Mouse (Mus musculus) erythroblast, adult 5-6 weeks (primary cell): ENCODE measurements around the gene Zcwpw1. TPM values are rescaled to one million over a fixed set of nuclear protein-coding genes. Genes with fewer than 3 reads are reported as not detected.

ENCODE experiments used
- ATAC-seq: replicated peaks from 2 replicates; pipeline ENCODE4 v1.8.0; 2016; ENCODE audit warnings: moderate number of reproducible peaks, mild to moderate bottlenecking, moderate TSS enrichment, inconsistent platforms; ENCODE audit not compliant: poor library complexity, low FRiP score, severe bottlenecking
- total RNA-seq, 2 experiments: library from RNA; stranded (forward) in 1 of 2; stranded (reverse) in 1 of 2; fragments of 150-400 nt in 1 of 2; fragments of 200-764, 138-1000 nt in 1 of 2; gene quantifications; 2 replicates each; pipeline versions ENCODE4 v1.2.3 to v1.2.4; 2015 to 2017; ENCODE audit warnings: low replicate concordance in 2 of 2

Zcwpw1 gene
- total RNA-seq, 2 experiments from 2014 or later, result 1.7 to 5.5 TPM

DNA sequence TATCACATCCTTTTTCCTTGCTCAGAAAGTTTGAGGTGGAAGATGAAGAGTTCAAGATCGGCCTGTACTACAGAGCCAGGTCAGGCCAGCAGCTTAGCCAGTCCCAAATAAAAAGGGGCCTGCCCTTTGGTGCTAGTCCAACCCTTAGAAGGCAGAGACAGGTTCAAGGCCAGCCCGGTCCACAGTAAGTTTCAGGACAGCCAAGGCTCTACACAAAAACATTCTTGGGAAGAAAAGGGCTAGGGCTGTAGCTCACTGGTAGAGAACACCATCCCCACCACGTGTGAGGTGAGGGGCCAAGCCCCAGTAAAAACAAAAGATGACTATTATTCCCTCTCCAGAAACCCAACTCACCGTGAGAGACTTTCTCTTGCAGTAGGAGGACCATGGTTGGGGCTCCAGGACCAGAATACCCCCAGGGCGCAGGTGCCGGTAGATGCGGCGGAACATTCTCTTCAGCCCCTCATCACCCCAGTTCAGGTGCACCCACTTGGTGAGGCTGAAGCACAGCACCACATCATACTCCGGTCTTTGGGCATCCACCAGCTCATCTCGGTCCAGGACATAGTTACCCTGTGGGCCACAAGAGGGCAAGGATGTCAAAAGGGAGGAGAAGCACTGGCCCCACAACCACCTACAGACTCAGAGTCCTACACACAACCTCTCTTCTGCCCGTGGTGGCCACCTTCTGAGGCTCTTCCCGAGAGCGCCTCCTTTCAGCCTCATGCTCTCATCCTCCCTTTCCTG, 4.6 kb upstream of the Zcwpw1 start:
- ATAC-seq, result no peak

GRCm38 (mm10) chr5:137783901-137784540, 3.6 kb upstream of the Zcwpw1 start:
- ATAC-seq, result no peak

DNA sequence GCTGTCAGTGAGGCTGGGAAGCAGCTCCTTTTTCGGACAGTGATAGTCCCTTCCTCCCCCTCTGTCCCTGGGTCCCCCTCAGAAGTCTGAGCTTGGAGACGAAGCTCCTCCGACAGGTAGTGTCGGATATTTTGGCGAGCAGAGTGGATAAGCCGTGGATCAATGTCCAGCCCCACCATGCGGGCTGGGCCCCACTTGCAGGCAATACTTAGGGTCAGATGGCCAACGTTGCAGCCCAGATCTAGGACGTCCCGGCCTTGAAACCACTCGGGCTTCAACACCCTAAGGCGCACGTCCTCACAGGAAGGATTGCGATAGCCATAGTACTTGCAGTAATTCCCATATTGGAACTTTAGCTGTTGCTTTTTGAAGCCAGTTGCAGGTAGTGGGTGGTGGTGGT, 3.1 kb upstream of the Zcwpw1 start:
- no peak for ATAC-seq

GRCm38 (mm10) chr5:137785164-137786031, 2.2 kb upstream of the Zcwpw1 start:
- ATAC-seq, result peak; percentile 19

GRCm38 (mm10) chr5:137786109-137786942, 1.3 kb upstream of the Zcwpw1 start:
- peak; percentile 77 for ATAC-seq

- ATAC-seq, result no peak
Observed at GRCm38 (mm10) chr5:137788171-137788570, 573 bp downstream of the Zcwpw1 start.

DNA sequence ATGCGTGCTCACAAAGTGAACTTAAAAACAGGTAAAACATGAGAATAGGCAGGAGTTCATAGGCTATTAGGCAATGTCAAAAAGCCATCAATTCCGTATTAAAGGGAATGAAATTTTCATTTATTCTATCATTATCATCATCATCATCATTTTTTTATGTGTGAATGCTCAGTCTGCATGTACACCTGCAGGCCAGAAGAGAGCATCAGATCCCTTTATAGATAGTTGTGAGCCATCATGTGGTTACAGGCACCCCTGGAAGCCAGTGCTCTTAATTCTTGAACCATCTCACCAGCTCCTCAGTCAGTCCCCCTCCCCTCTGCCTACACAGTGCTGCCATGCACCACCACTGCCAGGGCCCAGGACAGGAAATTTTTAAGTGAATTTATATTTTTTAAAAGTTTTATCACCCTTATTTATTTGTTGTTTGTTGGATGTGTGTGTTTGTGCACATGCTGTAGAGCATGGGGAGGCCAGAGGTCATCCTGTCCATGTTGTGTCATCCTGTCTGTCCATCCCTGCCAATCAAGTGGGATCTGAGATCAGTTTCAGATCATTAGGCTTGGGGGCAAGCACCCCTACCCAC, 1.4 kb downstream of the Zcwpw1 start:
- no peak for ATAC-seq

- ATAC-seq, result no peak
Observed at GRCm38 (mm10) chr5:137791553-137791952, 4.0 kb downstream of the Zcwpw1 start.

DNA sequence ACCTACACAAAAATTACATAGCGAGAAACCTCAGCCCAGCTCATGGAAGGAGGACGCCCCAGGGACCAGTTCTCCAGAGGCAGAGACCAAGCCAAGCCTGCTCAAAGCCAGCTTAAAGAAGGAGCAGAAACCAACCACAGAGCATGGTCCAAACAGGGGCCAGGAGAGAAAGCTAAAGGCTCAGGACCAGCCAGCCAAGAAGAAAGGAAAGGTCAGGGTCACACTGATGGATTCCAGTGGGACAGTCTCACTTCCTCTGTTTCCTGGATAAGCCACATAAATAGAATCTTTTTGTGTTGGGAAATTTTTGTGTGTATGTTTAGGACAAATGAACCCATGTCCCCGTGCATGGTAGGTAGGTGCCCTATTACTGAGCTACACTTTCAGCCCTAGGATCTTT, 9.0 kb downstream of the Zcwpw1 start:
- no peak for ATAC-seq

GRCm38 (mm10) chr5:137800917-137801316, 13.3 kb downstream of the Zcwpw1 start:
- no peak for ATAC-seq

DNA sequence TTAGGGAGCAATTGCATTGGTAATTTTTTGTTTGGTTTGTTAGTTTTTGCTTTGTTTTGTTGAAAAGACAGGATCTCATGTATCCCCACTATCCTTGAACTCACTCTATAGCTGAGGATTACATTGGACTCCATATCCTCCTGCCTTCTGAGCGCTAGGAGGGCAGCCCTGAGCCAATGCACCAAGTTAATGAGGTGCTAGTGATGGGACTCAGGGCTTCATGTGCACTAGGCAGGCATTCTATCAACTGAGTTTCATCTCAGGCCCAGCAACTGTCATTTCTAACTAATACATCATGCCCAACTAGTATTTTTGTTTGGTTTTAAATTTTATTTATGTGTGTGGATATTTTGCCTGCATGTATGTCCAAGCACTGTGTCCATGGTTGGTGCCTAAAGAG, 18.6 kb downstream of the Zcwpw1 start:
- ATAC-seq, result no peak

GRCm38 (mm10) chr5:137808316-137808715, 20.7 kb downstream of the Zcwpw1 start:
- no peak for ATAC-seq

GRCm38 (mm10) chr5:137817466-137818222, 30.0 kb downstream of the Zcwpw1 start:
- ATAC-seq, result no peak

GRCm38 (mm10) chr5:137822126-137822525, 34.5 kb downstream of the Zcwpw1 start:
- no peak for ATAC-seq

- no peak for ATAC-seq
Observed at GRCm38 (mm10) chr5:137822602-137823001, 35.0 kb downstream of the Zcwpw1 start.

DNA sequence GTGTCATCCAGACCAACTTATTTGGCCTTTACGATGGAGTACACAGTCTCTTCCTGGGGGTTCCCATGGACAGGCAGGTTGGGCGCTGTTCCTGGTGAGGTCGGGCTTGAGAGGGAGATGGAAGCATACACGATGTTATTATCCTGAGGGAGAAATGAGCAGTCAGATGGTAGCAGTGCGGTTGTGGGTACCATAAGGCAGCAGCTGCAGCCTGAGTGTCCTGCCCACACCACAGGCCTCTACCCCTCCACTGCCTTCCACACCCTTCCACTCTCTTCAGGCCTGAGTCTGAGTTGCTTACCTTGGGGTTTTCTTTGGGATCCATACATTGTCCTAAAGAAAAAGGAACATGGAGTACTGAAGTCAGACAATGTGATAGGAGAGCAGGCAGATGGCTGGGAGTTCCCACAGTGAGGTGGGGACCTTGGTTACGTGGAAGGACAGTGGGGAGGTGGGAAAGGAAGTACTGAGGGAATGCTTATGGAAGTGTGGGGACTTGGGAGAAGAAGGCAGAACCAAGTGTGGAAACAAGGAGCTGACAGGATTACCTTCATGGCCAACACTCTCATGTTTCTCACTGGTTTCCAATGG, 36.0 kb downstream of the Zcwpw1 start:
- no peak for ATAC-seq

DNA sequence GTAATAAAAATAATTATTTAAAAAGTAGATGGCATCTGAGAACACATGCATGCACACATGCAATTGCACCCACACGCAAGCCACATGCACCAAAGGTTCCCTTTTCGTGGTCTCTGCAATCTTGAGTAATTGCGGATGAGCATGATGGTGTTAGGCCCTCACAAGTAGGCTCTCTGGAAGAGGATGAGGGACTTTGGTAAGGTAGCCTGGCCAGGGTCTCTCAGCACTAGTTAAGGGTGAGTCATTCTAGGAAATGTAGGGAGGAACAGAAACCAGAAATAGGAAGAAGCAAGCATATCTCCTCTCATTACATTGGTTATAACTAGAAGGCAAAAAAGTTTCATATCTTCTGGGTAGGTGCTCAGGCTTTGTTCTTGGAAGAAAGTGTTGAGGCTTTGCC, 37.4 kb downstream of the Zcwpw1 start:
- ATAC-seq, result no peak

GRCm38 (mm10) chr5:137825971-137826370, 38.4 kb downstream of the Zcwpw1 start:
- ATAC-seq, result no peak
